Mouse (Mus musculus): ENCODE data around the gene Sdhaf2. TPM values are rescaled to one million over a fixed set of nuclear protein-coding genes. Genes with fewer than 3 reads are reported as not detected.

Sdhaf2 gene
- polyA plus RNA-seq, 1 experiment from 2014 or later, result 51.7 TPM

- Histone ChIP-seq H3K27me3 (ENCODE audit: control insufficient read depth, insufficient read depth, low read length) (peaks cover 58% of the 10 kb centered on the region), H3K4me3 (ENCODE audit: low read depth, low read length) (no peak overlapping the region), H3K9me3 (replicated peaks; ENCODE audit: control insufficient read depth, low read length) (no peaks in the 10 kb centered on the region), H3K27ac (ENCODE audit: low read depth, low read length) (no peak overlapping the region), H3K4me2 (no peak overlapping the region), H3K4me1 (ENCODE audit: control insufficient read depth, insufficient read depth, low read length) (peaks cover 4% of the 10 kb centered on the region; the same call in 1 of the 2 replicates), H3K36me3 (ENCODE audit: control insufficient read depth, insufficient read depth, low read length) (no peaks in the 10 kb centered on the region), H3K9ac (ENCODE audit: low read depth, low read length) (no peak overlapping the region)
- ATAC-seq (replicated peaks; ENCODE audit: insufficient number of reproducible peaks, low FRiP score, low TSS enrichment), result peak; percentile 21; the same call in 1 of the 2 replicates
- 23% methylated on average over 9 of the region's 9 CpGs for WGBS (ENCODE audit: insufficient replicate concordance)
Observed at GRCm38 (mm10) chr19:10486264-10486738, 39.6 kb downstream of the Sdhaf2 start.

GRCm38 (mm10) chr19:10482703-10483102 lies 43.2 kb downstream of the Sdhaf2 start, which contains the start of gene Ppp1r32:
TSS of gene Ppp1r32 (minus strand) at chr19:10482928.
- WGBS (ENCODE audit: insufficient replicate concordance), result 36% methylated on average over 6 of the region's 6 CpGs
- Histone ChIP-seq H3K27me3 (ENCODE audit: control insufficient read depth, insufficient read depth, low read length) (peaks cover 54% of the 10 kb centered on the region), H3K9ac (ENCODE audit: low read depth, low read length) (no peak within 1 kb of the TSS), H3K27ac (ENCODE audit: low read depth, low read length) (no peak within 1 kb of the TSS), H3K36me3 (ENCODE audit: control insufficient read depth, insufficient read depth, low read length) (no peaks in the 10 kb centered on the region), H3K4me1 (ENCODE audit: control insufficient read depth, insufficient read depth, low read length) (peaks cover 4% of the 10 kb centered on the region; the same call in 1 of the 2 replicates), H3K9me3 (replicated peaks; ENCODE audit: control insufficient read depth, low read length) (no peaks in the 10 kb centered on the region), H3K4me3 (ENCODE audit: low read depth, low read length) (no peak within 1 kb of the TSS), H3K4me2 (no peak within 1 kb of the TSS)
- ATAC-seq (replicated peaks; ENCODE audit: insufficient number of reproducible peaks, low FRiP score, low TSS enrichment), result no peak

GRCm38 (mm10) chr19:10479541-10479940 lies 46.4 kb downstream of the Sdhaf2 start:
- WGBS (ENCODE audit: insufficient replicate concordance), result 52% methylated on average over 4 of the region's 4 CpGs
- H3K36me3 ChIP-seq (ENCODE audit: control insufficient read depth, insufficient read depth, low read length), result no peaks in the 10 kb centered on the region
- no peak for ATAC-seq (replicated peaks; ENCODE audit: insufficient number of reproducible peaks, low FRiP score, low TSS enrichment)
- H3K4me3 ChIP-seq (ENCODE audit: low read depth, low read length), result no peak overlapping the region
- H3K9me3 ChIP-seq (replicated peaks; ENCODE audit: control insufficient read depth, low read length), result no peaks in the 10 kb centered on the region
- peaks cover 4% of the 10 kb centered on the region; the same call in 1 of the 2 replicates for H3K4me1 ChIP-seq (ENCODE audit: control insufficient read depth, insufficient read depth, low read length)
- H3K27ac ChIP-seq (ENCODE audit: low read depth, low read length), result no peak overlapping the region
- peaks cover 58% of the 10 kb centered on the region for H3K27me3 ChIP-seq (ENCODE audit: control insufficient read depth, insufficient read depth, low read length)
- H3K4me2 ChIP-seq, result no peak overlapping the region
- H3K9ac ChIP-seq (ENCODE audit: low read depth, low read length), result no peak overlapping the region

- H3K4me2 ChIP-seq, result no peak overlapping the region
- H3K4me3 ChIP-seq (ENCODE audit: low read depth, low read length), result no peak overlapping the region
- H3K4me1 ChIP-seq (ENCODE audit: control insufficient read depth, insufficient read depth, low read length), result no peaks in the 10 kb centered on the region
- no peak overlapping the region for H3K27ac ChIP-seq (ENCODE audit: low read depth, low read length)
- H3K9me3 ChIP-seq (replicated peaks; ENCODE audit: control insufficient read depth, low read length), result no peaks in the 10 kb centered on the region
- no peak for ATAC-seq (replicated peaks; ENCODE audit: insufficient number of reproducible peaks, low FRiP score, low TSS enrichment)
- no peak overlapping the region for H3K9ac ChIP-seq (ENCODE audit: low read depth, low read length)
- WGBS (ENCODE audit: insufficient replicate concordance), result 24% methylated on average over 6 of the region's 6 CpGs
- peaks cover 60% of the 10 kb centered on the region for H3K27me3 ChIP-seq (ENCODE audit: control insufficient read depth, insufficient read depth, low read length)
- H3K36me3 ChIP-seq (ENCODE audit: control insufficient read depth, insufficient read depth, low read length), result no peaks in the 10 kb centered on the region
Observed at GRCm38 (mm10) chr19:10473779-10474178, 52.2 kb downstream of the Sdhaf2 start.

GRCm38 (mm10) chr19:10472958-10473357 lies 53.0 kb downstream of the Sdhaf2 start:
- no peaks in the 10 kb centered on the region for H3K9me3 ChIP-seq (replicated peaks; ENCODE audit: control insufficient read depth, low read length)
- H3K4me2 ChIP-seq, result no peak overlapping the region
- peaks cover 52% of the 10 kb centered on the region for H3K27me3 ChIP-seq (ENCODE audit: control insufficient read depth, insufficient read depth, low read length)
- H3K36me3 ChIP-seq (ENCODE audit: control insufficient read depth, insufficient read depth, low read length), result no peaks in the 10 kb centered on the region
- no peak overlapping the region for H3K4me3 ChIP-seq (ENCODE audit: low read depth, low read length)
- no peak overlapping the region for H3K9ac ChIP-seq (ENCODE audit: low read depth, low read length)
- 61% methylated on average over 3 of the region's 3 CpGs for WGBS (ENCODE audit: insufficient replicate concordance)
- no peak overlapping the region for H3K27ac ChIP-seq (ENCODE audit: low read depth, low read length)
- H3K4me1 ChIP-seq (ENCODE audit: control insufficient read depth, insufficient read depth, low read length), result no peaks in the 10 kb centered on the region
- ATAC-seq (replicated peaks; ENCODE audit: insufficient number of reproducible peaks, low FRiP score, low TSS enrichment), result no peak

GRCm38 (mm10) chr19:10469171-10469658 lies 56.7 kb downstream of the Sdhaf2 start:
- no peak for ATAC-seq (replicated peaks; ENCODE audit: insufficient number of reproducible peaks, low FRiP score, low TSS enrichment)
- H3K4me2 ChIP-seq, result no peak overlapping the region
- H3K4me3 ChIP-seq (ENCODE audit: low read depth, low read length), result no peak overlapping the region
- 30% methylated on average over 8 of the region's 8 CpGs for WGBS (ENCODE audit: insufficient replicate concordance)
- H3K27me3 ChIP-seq (ENCODE audit: control insufficient read depth, insufficient read depth, low read length), result peaks cover 38% of the 10 kb centered on the region
- no peak overlapping the region for H3K27ac ChIP-seq (ENCODE audit: low read depth, low read length)
- H3K9me3 ChIP-seq (replicated peaks; ENCODE audit: control insufficient read depth, low read length), result no peaks in the 10 kb centered on the region
- no peaks in the 10 kb centered on the region for H3K36me3 ChIP-seq (ENCODE audit: control insufficient read depth, insufficient read depth, low read length)
- H3K4me1 ChIP-seq (ENCODE audit: control insufficient read depth, insufficient read depth, low read length), result no peaks in the 10 kb centered on the region
- H3K9ac ChIP-seq (ENCODE audit: low read depth, low read length), result no peak overlapping the region

GRCm38 (mm10) chr19:10464427-10464826 lies 61.5 kb downstream of the Sdhaf2 start:
- no peaks in the 10 kb centered on the region for H3K9me3 ChIP-seq (replicated peaks; ENCODE audit: control insufficient read depth, low read length)
- no peaks in the 10 kb centered on the region for H3K4me1 ChIP-seq (ENCODE audit: control insufficient read depth, insufficient read depth, low read length)
- no peak overlapping the region for H3K27ac ChIP-seq (ENCODE audit: low read depth, low read length)
- H3K36me3 ChIP-seq (ENCODE audit: control insufficient read depth, insufficient read depth, low read length), result no peaks in the 10 kb centered on the region
- WGBS (ENCODE audit: insufficient replicate concordance), result 24% methylated on average over 4 of the region's 4 CpGs
- H3K27me3 ChIP-seq (ENCODE audit: control insufficient read depth, insufficient read depth, low read length), result peaks cover 67% of the 10 kb centered on the region
- H3K4me2 ChIP-seq, result no peak overlapping the region
- no peak for ATAC-seq (replicated peaks; ENCODE audit: insufficient number of reproducible peaks, low FRiP score, low TSS enrichment)
- no peak overlapping the region for H3K9ac ChIP-seq (ENCODE audit: low read depth, low read length)
- H3K4me3 ChIP-seq (ENCODE audit: low read depth, low read length), result no peak overlapping the region

GRCm38 (mm10) chr19:10461584-10461983 lies 64.4 kb downstream of the Sdhaf2 start:
- Histone ChIP-seq H3K4me3 (ENCODE audit: low read depth, low read length) (no peak overlapping the region), H3K9ac (ENCODE audit: low read depth, low read length) (no peak overlapping the region), H3K9me3 (replicated peaks; ENCODE audit: control insufficient read depth, low read length) (no peaks in the 10 kb centered on the region), H3K36me3 (ENCODE audit: control insufficient read depth, insufficient read depth, low read length) (no peaks in the 10 kb centered on the region), H3K27me3 (ENCODE audit: control insufficient read depth, insufficient read depth, low read length) (peaks cover 87% of the 10 kb centered on the region), H3K4me2 (no peak overlapping the region), H3K27ac (ENCODE audit: low read depth, low read length) (no peak overlapping the region), H3K4me1 (ENCODE audit: control insufficient read depth, insufficient read depth, low read length) (peaks cover 4% of the 10 kb centered on the region)
- ATAC-seq (replicated peaks; ENCODE audit: insufficient number of reproducible peaks, low FRiP score, low TSS enrichment), result no peak
- 42% methylated on average over 7 of the region's 7 CpGs for WGBS (ENCODE audit: insufficient replicate concordance)

- H3K4me3 ChIP-seq (ENCODE audit: low read depth, low read length), result no peak overlapping the region
- H3K4me1 ChIP-seq (ENCODE audit: control insufficient read depth, insufficient read depth, low read length), result peaks cover 4% of the 10 kb centered on the region
- H3K27ac ChIP-seq (ENCODE audit: low read depth, low read length), result no peak overlapping the region
- H3K27me3 ChIP-seq (ENCODE audit: control insufficient read depth, insufficient read depth, low read length), result peaks cover 94% of the 10 kb centered on the region
- H3K36me3 ChIP-seq (ENCODE audit: control insufficient read depth, insufficient read depth, low read length), result no peaks in the 10 kb centered on the region
- ATAC-seq (replicated peaks; ENCODE audit: insufficient number of reproducible peaks, low FRiP score, low TSS enrichment), result no peak
- H3K4me2 ChIP-seq, result no peak overlapping the region
- no peaks in the 10 kb centered on the region for H3K9me3 ChIP-seq (replicated peaks; ENCODE audit: control insufficient read depth, low read length)
- no peak overlapping the region for H3K9ac ChIP-seq (ENCODE audit: low read depth, low read length)
- WGBS (ENCODE audit: insufficient replicate concordance), result 36% methylated on average over 11 of the region's 11 CpGs
Observed at GRCm38 (mm10) chr19:10459907-10460306, 66.0 kb downstream of the Sdhaf2 start.

Data from heart, embryonic 11.5 days (tissue).